Mouse (Mus musculus) neural tube, embryonic 12.5 days (tissue): ENCODE measurements around the gene Tnks2. TPM values are rescaled to one million over a fixed set of nuclear protein-coding genes. Genes with fewer than 3 reads are reported as not detected.

Source experiments
- ATAC-seq: fragments of 200-750 bp; cut with Nextera tagmentation; 2 replicates; pipeline ENCODE4 v1.8.0; 2017; ENCODE audit warnings: low read depth, mild to moderate bottlenecking, moderate TSS enrichment, moderate library complexity; ENCODE audit not compliant: low FRiP score
- H3K27ac ChIP-seq: fragments of 300-500 bp; sonication (generic); 2 replicates; pipeline ENCODE4 v1.5.1; 2016
- H3K27me3 ChIP-seq: fragments of 300-500 bp; sonication (generic); replicated peaks from 2 replicates; pipeline ENCODE4 v1.6.1; 2016; ENCODE audit warnings: mild to moderate bottlenecking
- H3K36me3 ChIP-seq: fragments of 300-500 bp; sonication (generic); 2 replicates; pipeline ENCODE4 v1.6.1; 2016; ENCODE audit warnings: mild to moderate bottlenecking
- H3K4me1 ChIP-seq: fragments of 300-500 bp; sonication (generic); 2 replicates; pipeline ENCODE4 v1.6.1; 2016
- H3K4me2 ChIP-seq: fragments of 300-500 bp; sonication (generic); replicated peaks from 2 replicates; pipeline ENCODE4 v1.6.1; 2016; ENCODE audit warnings: mild to moderate bottlenecking
- H3K4me3 ChIP-seq: fragments of 300-500 bp; sonication (generic); 2 replicates; pipeline ENCODE4 v1.5.1; 2016
- H3K9ac ChIP-seq: fragments of 300-500 bp; sonication (generic); 2 replicates; pipeline ENCODE4 v1.6.1; 2016; ENCODE audit warnings: mild to moderate bottlenecking
- H3K9me3 ChIP-seq: fragments of 300-500 bp; sonication (generic); 2 replicates; pipeline ENCODE4 v1.6.1; 2016; ENCODE audit warnings: mild to moderate bottlenecking
- WGBS: fragments of 180-500 bp; shearing (Covaris S2); methylation state at CpG from one replicate; pipeline ENCODE4 v1.1.7; 2016; 5-methylcytosine and 5-hydroxymethylcytosine counted together
- polyA plus RNA-seq: library from polyadenylated mRNA; unstranded; fragments of >200 nt; fragmentation: Nextera tagmentation; extraction: Ambion mirVana; gene quantifications from 2 replicates; pipeline ENCODE4 v1.2.1, GENCODE M21; 2016

Gene Tnks2
- polyA plus RNA-seq, 1 experiment from 2014 or later: 85.3 TPM

DNA sequence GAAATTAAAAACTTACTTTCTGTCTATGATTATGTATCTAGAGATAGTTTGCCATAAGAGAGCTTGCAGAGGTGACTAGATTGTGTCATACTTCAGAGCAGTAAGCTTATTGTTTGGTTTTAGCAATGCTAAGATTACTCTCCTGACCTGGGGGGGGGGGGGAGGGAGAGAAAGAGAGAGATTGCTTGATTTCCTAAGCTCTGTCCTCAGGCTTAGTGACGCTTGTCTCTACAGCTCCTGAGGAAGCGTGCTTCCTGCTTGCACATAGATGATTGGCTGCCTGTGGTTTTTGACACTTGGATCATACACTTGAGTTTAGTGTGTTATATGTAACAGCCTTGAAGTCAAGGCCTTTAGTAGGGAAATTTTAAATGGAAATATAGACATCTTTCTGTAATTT lies 40.6 kb downstream of the Tnks2 start:
- H3K4me1 ChIP-seq: no peaks in the 10 kb centered on the region
- no peaks in the 10 kb centered on the region for H3K27me3 ChIP-seq
- no peak for ATAC-seq
- no peak overlapping the region for H3K27ac ChIP-seq
- no peak overlapping the region for H3K4me2 ChIP-seq
- H3K4me3 ChIP-seq: no peak overlapping the region
- H3K9me3 ChIP-seq: no peaks in the 10 kb centered on the region
- no peak overlapping the region for H3K9ac ChIP-seq
- 85% methylated on average over 2 of the region's 2 CpGs for WGBS
- peaks cover 70% of the 10 kb centered on the region for H3K36me3 ChIP-seq

DNA sequence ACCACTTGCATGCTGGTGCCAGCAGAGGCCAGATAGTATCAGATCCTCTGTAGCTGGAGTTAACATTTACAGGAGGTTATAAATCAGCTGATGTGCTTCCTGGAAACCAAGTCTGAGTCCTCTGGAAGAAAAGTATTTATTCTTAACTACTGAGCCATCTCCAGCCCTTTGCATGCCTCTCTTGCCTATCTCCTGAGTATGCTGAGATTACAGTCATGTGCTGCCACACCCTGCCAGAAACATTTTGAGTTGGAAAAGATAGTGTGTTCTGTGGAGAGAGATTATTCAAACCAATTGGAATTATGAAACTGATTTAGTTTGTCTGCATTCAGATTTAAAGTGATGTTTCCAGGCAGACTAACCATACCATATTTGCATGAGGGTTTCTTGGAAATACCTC lies 43.3 kb downstream of the Tnks2 start:
- Histone ChIP-seq H3K9me3 (no peaks in the 10 kb centered on the region), H3K36me3 (peaks cover 81% of the 10 kb centered on the region), H3K27ac (no peak overlapping the region), H3K27me3 (no peaks in the 10 kb centered on the region), H3K4me2 (no peak overlapping the region), H3K4me1 (no peaks in the 10 kb centered on the region), H3K4me3 (no peak overlapping the region), H3K9ac (no peak overlapping the region)
- no peak for ATAC-seq

DNA sequence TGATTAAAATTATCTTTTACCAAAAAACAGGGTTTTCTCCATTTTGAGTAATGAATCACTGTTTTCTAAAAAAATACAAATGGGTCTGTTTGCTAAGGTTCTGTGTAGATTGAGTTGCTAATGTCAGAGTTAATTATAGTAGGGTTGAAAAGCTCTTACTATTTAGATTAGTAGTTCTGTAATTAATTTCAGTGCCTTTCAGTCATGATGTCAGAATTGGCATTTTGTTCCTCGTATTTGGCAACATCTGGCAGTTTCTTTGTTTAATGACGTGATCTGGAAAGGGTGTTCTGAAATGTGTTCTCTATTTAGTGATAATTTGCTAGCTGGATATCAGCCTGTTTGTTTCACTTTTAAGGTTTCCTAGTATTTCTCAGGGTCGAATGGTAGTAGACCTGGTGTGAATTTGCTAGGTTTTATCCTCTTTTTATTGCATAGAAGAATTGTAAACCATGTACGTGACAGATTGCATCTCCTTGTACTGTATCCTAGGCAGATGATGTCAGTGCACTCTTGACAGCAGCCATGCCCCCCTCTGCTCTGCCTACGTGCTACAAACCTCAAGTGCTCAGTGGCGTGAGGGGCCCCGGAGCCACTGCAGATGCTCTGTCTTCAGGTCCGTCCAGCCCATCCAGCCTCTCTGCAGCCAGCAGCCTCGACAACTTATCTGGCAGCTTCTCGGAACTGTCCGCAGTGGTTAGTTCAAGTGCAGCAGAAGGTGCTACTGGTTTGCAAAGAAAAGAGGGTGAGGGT lies 44.9 kb downstream of the Tnks2 start:
- H3K9me3 ChIP-seq: no peaks in the 10 kb centered on the region
- H3K4me2 ChIP-seq: no peak overlapping the region
- H3K9ac ChIP-seq: no peak overlapping the region
- no peaks in the 10 kb centered on the region for H3K27me3 ChIP-seq
- H3K27ac ChIP-seq: no peak overlapping the region
- H3K4me3 ChIP-seq: no peak overlapping the region
- WGBS: 90% methylated on average over 11 of the region's 11 CpGs
- H3K36me3 ChIP-seq: peaks cover 85% of the 10 kb centered on the region
- ATAC-seq: no peak
- H3K4me1 ChIP-seq: no peaks in the 10 kb centered on the region

DNA sequence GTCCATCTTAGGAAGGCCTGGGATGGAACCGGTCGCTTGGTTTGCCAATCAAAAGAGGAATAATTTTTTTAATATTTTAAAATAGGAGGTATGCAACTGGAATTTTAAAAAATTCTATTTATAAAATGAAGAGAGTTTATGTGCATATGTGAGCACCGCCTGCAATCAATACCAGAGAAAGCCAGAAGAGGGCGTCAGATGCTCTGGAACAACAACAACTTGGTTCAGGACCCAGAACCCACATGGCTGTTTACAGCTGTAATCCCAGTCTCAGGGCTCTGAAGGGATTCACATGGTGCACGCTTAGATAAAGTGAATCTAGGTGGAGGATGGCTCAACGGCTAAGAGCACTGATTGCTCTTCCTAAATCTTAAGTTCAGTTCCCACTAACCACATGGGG lies 49.1 kb downstream of the Tnks2 start:
- Histone ChIP-seq H3K9ac (no peak overlapping the region), H3K4me2 (no peak overlapping the region), H3K27ac (no peak overlapping the region), H3K4me3 (no peak overlapping the region), H3K36me3 (peaks cover 83% of the 10 kb centered on the region), H3K9me3 (no peaks in the 10 kb centered on the region), H3K27me3 (no peaks in the 10 kb centered on the region), H3K4me1 (no peaks in the 10 kb centered on the region)
- 82% methylated on average over 6 of the region's 6 CpGs for WGBS
- ATAC-seq: no peak

DNA sequence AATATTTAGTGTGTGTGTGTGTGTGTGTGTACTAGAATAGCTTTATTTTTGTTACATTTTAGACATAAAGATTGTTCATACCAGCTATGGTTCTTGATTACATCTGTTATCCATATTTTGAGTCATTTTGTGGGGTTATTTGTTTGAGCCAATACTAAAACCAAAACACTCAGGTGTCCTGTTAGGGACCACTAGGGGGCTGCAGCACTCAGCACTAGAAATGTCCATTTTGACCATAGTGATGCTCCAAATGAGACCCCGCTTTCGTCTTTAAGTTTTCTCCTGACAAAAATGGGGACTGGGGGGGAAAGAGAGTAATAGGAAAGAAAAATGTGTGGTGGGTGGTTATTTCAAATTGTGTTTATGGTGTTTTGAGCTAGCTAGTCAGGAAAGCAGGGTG lies 52.3 kb downstream of the Tnks2 start:
- no peaks in the 10 kb centered on the region for H3K9me3 ChIP-seq
- no peak overlapping the region for H3K4me3 ChIP-seq
- no peak overlapping the region for H3K9ac ChIP-seq
- H3K27me3 ChIP-seq: no peaks in the 10 kb centered on the region
- WGBS: 69% methylated on average over 2 of the region's 2 CpGs
- H3K27ac ChIP-seq: no peak overlapping the region
- no peak for ATAC-seq
- no peak overlapping the region for H3K4me2 ChIP-seq
- H3K36me3 ChIP-seq: peaks cover 89% of the 10 kb centered on the region
- H3K4me1 ChIP-seq: no peaks in the 10 kb centered on the region

DNA sequence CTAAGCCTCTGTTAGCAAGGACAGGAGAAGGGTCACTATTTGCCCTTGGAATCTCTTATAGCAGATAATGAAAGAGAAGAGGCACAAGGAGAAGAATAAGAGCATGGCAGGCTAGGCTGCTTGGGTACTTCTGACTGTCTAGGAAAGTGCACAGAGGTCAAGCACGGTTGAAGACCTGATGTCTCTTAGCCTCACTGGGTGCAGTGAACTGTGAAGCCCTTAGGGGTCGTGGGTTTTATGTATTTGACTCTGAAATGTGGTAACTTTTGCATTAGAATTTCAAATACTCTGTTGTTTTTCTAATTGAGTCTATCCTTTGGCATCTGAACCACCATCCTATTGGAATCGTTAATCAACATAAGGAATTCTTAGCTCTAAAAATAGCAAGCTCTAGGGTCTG lies 53.7 kb downstream of the Tnks2 start:
- Histone ChIP-seq H3K36me3 (peaks cover 83% of the 10 kb centered on the region), H3K4me2 (no peak overlapping the region), H3K27ac (no peak overlapping the region), H3K9ac (no peak overlapping the region), H3K9me3 (no peaks in the 10 kb centered on the region), H3K27me3 (no peaks in the 10 kb centered on the region), H3K4me1 (no peaks in the 10 kb centered on the region), H3K4me3 (no peak overlapping the region)
- ATAC-seq: no peak
- WGBS: 48% methylated on average over 3 of the region's 3 CpGs

DNA sequence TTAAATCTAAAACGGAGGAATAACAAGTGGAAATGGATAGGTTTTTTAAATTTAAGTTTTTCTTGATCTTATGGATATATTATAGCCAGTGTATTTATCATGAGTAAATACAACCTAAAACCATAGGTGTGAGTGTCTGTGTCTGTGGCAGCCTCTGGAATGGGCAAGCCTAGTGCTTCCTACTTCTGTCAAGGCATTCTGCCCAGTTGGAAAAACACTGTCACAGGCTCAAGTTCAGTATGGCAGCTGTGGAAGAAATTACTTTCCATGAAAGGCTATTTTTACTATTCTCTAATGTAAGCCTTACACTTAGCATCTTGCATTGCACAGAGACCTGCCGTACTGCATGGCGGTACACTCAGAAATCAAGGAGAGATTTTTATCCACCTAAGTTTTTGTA lies 57.7 kb downstream of the Tnks2 start:
- WGBS: 95% methylated on average over 3 of the region's 3 CpGs

DNA sequence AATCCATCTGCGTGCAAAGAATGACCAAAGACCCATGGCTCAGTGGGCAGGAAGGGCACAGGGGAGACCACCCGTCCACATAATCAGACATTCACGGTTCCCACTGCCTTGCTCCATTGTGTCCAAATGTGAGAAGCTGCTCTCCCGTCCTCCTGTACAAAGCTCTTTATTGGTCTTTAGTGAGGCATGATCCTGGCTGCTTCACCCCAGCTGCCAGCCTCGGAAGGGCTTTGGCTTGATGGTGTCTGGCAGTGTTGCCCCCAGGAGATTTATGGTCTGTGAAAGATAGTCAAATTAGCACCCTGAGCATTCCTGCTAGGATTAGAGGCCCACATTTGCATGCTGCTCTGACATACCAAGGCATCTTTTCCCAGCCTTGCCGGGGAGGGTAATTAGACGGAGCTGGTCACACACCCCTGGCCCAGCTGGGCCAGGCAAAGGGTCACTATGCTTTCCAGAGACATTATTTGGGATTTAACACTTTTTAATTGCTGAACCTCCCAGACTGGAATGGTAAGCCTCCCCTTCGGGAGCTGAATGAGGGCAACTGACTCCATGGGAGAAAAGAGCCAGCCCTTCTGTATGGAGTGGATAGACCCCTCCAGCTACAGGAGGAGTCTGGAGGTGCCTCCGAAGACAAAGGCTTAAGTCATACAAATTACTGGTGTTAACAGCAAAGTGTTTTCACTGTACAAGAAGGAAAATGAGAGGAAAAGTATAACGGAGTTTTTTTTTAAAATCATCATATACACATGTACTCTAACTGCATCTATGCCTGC lies 62.9 kb downstream of the Tnks2 start:
- peak overlapping the region; percentile 53 for H3K27ac ChIP-seq
- 7% methylated on average over 10 of the region's 10 CpGs for WGBS
- peaks cover 16% of the 10 kb centered on the region; the same call in 1 of the 2 replicates for H3K4me1 ChIP-seq
- ATAC-seq: peak; percentile 95
- H3K27me3 ChIP-seq: no peaks in the 10 kb centered on the region; the same call in 1 of the 2 replicates
- no peak overlapping the region for H3K4me3 ChIP-seq
- H3K4me2 ChIP-seq: peak overlapping the region; percentile 31
- peaks cover 18% of the 10 kb centered on the region for H3K36me3 ChIP-seq
- H3K9me3 ChIP-seq: no peaks in the 10 kb centered on the region
- H3K9ac ChIP-seq: no peak overlapping the region

More for the DNA sequence above, 57.7 kb downstream of the Tnks2 start:
- H3K27ac ChIP-seq: no peak overlapping the region
- no peaks in the 10 kb centered on the region for H3K9me3 ChIP-seq
- H3K9ac ChIP-seq: no peak overlapping the region
- H3K4me3 ChIP-seq: no peak overlapping the region
- peaks cover 11% of the 10 kb centered on the region; the same call in 1 of the 2 replicates for H3K4me1 ChIP-seq
- H3K4me2 ChIP-seq: no peak overlapping the region
- no peak for ATAC-seq
- H3K27me3 ChIP-seq: no peaks in the 10 kb centered on the region
- peaks cover 67% of the 10 kb centered on the region for H3K36me3 ChIP-seq

DNA sequence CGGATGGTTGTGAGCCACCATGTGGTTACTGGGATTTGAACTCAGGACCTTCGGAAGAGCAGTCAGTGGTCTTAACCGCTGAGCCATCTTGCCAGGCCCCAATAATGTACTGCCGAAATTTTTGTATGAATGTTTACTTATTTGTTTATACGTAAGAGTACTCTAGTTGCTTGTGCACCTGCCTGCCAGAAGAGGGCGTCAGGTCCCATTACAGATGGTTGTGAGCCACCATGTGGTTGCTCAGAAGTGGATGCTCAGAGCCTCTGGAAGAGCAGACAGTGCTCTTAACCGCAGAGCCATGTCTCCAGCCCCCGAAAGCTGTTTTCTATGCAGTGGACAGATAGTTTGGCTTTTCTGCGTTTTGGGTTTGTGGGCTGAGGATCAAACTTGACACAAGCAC lies 63.7 kb downstream of the Tnks2 start:
- Histone ChIP-seq H3K4me1 (peaks cover 16% of the 10 kb centered on the region; the same call in 1 of the 2 replicates), H3K9ac (no peak overlapping the region), H3K27me3 (no peaks in the 10 kb centered on the region; the same call in 1 of the 2 replicates), H3K27ac (no peak overlapping the region), H3K36me3 (peaks cover 16% of the 10 kb centered on the region), H3K4me3 (no peak overlapping the region), H3K4me2 (no peak overlapping the region), H3K9me3 (no peaks in the 10 kb centered on the region)
- ATAC-seq: no peak
- WGBS: 45% methylated on average over 9 of the region's 9 CpGs

DNA sequence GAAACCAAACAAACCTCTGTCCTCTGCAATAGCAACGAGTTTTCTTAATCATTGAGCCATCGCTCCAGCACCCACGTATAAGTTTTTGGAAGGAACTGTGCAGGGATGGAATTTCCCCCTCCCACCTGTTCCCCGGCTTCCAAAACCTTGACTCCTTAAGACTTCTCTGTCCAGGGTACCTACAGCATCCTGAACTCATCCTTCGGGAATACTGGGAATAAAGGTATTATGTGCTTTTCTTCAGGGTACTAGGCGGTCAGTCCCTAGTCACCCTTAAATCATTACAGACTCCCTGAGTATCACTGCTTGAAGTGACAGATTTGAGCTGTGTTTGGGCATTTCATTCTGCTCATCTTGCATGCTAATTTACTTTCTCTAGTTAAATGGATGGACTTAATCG lies 69.3 kb downstream of the Tnks2 start:
- Histone ChIP-seq H3K36me3 (no peaks in the 10 kb centered on the region), H3K4me2 (peak overlapping the region; percentile 70), H3K9me3 (no peaks in the 10 kb centered on the region), H3K4me1 (peaks cover 8% of the 10 kb centered on the region), H3K27me3 (no peaks in the 10 kb centered on the region; the same call in 1 of the 2 replicates), H3K4me3 (no peak overlapping the region), H3K9ac (no peak overlapping the region), H3K27ac (no peak overlapping the region; the same call in 1 of the 2 replicates)
- 38% methylated on average over 7 of the region's 7 CpGs for WGBS
- ATAC-seq: peak; percentile 19; the same call in 1 of the 2 replicates

DNA sequence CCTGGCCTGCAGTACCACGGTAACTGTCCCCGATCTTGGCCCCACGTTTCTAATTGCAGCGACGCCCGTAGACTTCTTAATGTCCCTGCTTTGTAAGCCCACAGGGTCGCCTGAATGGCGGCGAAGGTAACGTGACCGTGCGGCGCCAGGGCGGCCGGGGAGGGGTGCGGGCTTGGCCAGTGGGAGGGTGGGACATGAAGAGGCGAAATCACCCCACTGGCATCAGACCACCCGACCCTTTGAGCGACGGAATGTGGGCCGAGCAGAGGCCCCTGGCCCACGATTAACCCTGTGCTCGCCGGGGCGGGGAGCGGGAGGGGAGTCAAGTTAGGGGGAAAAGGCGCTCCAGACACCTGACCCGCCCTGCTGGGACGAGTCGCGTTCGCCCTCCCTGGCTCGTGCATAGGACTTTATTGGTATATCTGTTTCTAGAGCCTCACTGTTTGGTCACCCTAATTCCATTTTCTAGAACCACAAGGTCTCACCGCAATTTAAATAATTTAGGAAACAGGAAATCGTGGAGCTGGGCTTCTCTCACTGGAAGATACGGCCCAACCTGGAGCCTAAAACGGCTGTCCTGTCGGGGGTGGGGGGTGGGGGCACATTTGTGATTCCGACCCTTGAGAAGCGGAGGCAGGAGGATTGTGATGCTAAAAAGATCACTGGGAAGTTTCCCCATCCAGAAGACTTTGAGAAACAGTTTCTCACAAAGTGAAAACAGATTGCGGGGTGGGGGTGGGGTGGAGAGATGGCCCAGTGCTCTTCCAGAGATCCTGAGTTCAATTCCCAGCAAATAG lies 70.4 kb downstream of the Tnks2 start:
- no peaks in the 10 kb centered on the region for H3K9me3 ChIP-seq
- no peak overlapping the region for H3K27ac ChIP-seq
- peak overlapping the region; percentile 66 for H3K9ac ChIP-seq
- peak overlapping the region; percentile 70 for H3K4me2 ChIP-seq
- peaks cover 8% of the 10 kb centered on the region for H3K4me1 ChIP-seq
- peak overlapping the region; percentile 43 for H3K4me3 ChIP-seq
- no peaks in the 10 kb centered on the region for H3K36me3 ChIP-seq
- no peaks in the 10 kb centered on the region; the same call in 1 of the 2 replicates for H3K27me3 ChIP-seq
- WGBS: 1% methylated on average over 41 of the region's 41 CpGs
- peak; percentile 92 for ATAC-seq

DNA sequence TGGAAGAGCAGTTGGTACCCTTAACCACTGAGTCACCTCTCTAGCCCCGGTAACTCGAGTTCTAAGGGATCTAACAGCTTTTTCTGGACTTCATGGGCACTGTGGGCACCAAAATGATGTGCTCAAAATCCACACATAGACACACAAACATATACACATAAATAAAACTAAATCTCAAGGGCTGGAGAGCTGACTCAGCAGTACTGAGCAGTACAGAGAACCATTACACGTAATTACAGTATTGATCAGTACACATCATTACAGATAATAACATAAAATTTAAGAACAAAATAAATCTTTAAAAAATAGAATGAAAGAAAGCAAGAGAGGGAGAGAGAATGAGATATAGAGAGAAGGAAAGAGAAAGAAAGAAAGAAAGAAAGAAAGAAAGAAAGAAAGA lies 75.1 kb downstream of the Tnks2 start:
- Histone ChIP-seq H3K4me1 (no peaks in the 10 kb centered on the region), H3K27ac (no peak overlapping the region), H3K27me3 (no peaks in the 10 kb centered on the region), H3K9me3 (no peaks in the 10 kb centered on the region), H3K9ac (no peak overlapping the region), H3K36me3 (no peaks in the 10 kb centered on the region), H3K4me2 (no peak overlapping the region), H3K4me3 (no peak overlapping the region)
- no peak for ATAC-seq
- WGBS: 80% methylated on average over 3 of the region's 3 CpGs
